ENCODE assay signal across 14 mouse cellular contexts in genomic region chr1:193138669-193139068, GRCm38 (mm10). TPM values are rescaled to one million over a fixed set of nuclear protein-coding genes. Genes with fewer than 3 reads are reported as not detected.
A peak's percentile ranks its signal among the peaks of the same experiment; 100 is the strongest.
DNase-seq lines count a peak whose midpoint lies in the region; ATAC-seq and TF ChIP-seq lines count a peak whose summit lies in the region.
"Had no signal": no experiment of that assay in that cellular context is flagged by ENCODE, and none has a peak within 500 bp of the region (broad histone marks: within the 10 kb centered on the region; RNA-seq: fewer than 3 reads in every experiment).

No protein-coding gene starts in this region.

- ATAC-seq in liver, embryonic 14.5 days (ENCODE audit: insufficient read depth): 0 out of 2 replicates have a peak, but pooled peaks have one; percentile 28
- no peak for ATAC-seq in liver, embryonic 11.5 days (replicated peaks; ENCODE audit: low FRiP score)
- peak; percentile 85 for ATAC-seq in intestine, embryonic 15.5 days
- peak; percentile 20; the same call in 1 of the 2 replicates for ATAC-seq in stomach, embryonic 16.5 days (ENCODE audit: insufficient read depth, low FRiP score)
- ATAC-seq: forebrain, embryonic 14.5 days had no signal

- no peaks in the 10 kb centered on the region for H3K4me1 ChIP-seq in liver, embryonic 14.5 days (replicated peaks; ENCODE audit: control insufficient read depth in 2 of 2, insufficient read depth in 2 of 2, low read length in 1 of 2)
- no peaks in the 10 kb centered on the region for H3K4me1 ChIP-seq in liver, embryonic 11.5 days (replicated peaks; ENCODE audit: control insufficient read depth, insufficient read depth, low read length)
- 0 out of 2 replicates have a peak, but pooled peaks cover 2% of the 10 kb centered on the region for H3K4me1 ChIP-seq in intestine, embryonic 15.5 days (replicated peaks)
- no peaks in the 10 kb centered on the region for H3K4me1 ChIP-seq in stomach, embryonic 16.5 days (ENCODE audit: control insufficient read depth, insufficient read depth, low read length)

- DNase-seq in liver, embryonic 14.5 days (ENCODE audit: low read depth in 3 of 3, low spot score in 3 of 3): no peak
- DNase-seq in liver, embryonic 11.5 days (ENCODE audit: low spot score): no peak
- peak; percentile 8 for DNase-seq in NIH3T3 (ENCODE audit: low read depth)
- DNase-seq in spleen, postnatal 36 days (ENCODE audit: low spot score in 2 of 2): no peak
- DNase-seq in thymus, adult 18-20 months: no peak
- DNase-seq: cerebellum, adult 11 months; cerebellum, postnatal 36 days; gastrocnemius, adult 2 months; right cerebral cortex, postnatal 14 days; thymus, postnatal 14 days had no signal

- no peak overlapping the region for H3K4me2 ChIP-seq in liver, embryonic 14.5 days (ENCODE audit: low read depth)
- no peak overlapping the region for H3K4me2 ChIP-seq in liver, embryonic 11.5 days
- H3K4me2 ChIP-seq in intestine, embryonic 15.5 days (replicated peaks): no peak overlapping the region
- H3K4me2 ChIP-seq in stomach, embryonic 16.5 days (ENCODE audit: low read depth, low read length): no peak overlapping the region
- H3K4me2 ChIP-seq: hindbrain, embryonic 14.5 days had no signal

- H3K9me3 ChIP-seq in liver, embryonic 14.5 days (ENCODE audit: control insufficient read depth, low read length): no peaks in the 10 kb centered on the region
- no peaks in the 10 kb centered on the region for H3K9me3 ChIP-seq in liver, embryonic 11.5 days (ENCODE audit: control insufficient read depth, low read length)
- no peaks in the 10 kb centered on the region for H3K9me3 ChIP-seq in intestine, embryonic 15.5 days
- H3K9me3 ChIP-seq in stomach, embryonic 16.5 days (replicated peaks; ENCODE audit: control insufficient read depth, low read length): no peaks in the 10 kb centered on the region

- WGBS in liver, embryonic 14.5 days (ENCODE audit: insufficient replicate concordance): 21% methylated on average over 3 of the region's 3 CpGs
- 32% methylated on average over 3 of the region's 3 CpGs for WGBS in liver, embryonic 11.5 days
- 33% methylated on average over 3 of the region's 3 CpGs for WGBS in intestine, embryonic 15.5 days
- WGBS in stomach, embryonic 16.5 days: 27% methylated on average over 3 of the region's 3 CpGs

- no peak overlapping the region for H3K9ac ChIP-seq in liver, embryonic 14.5 days (replicated peaks)
- no peak overlapping the region for H3K9ac ChIP-seq in liver, embryonic 11.5 days (ENCODE audit: low read depth, low read length)
- no peak overlapping the region for H3K9ac ChIP-seq in intestine, embryonic 15.5 days
- no peak overlapping the region for H3K9ac ChIP-seq in stomach, embryonic 16.5 days (ENCODE audit: low read length)
- H3K9ac ChIP-seq: hindbrain, embryonic 14.5 days had no signal

- H3K27ac ChIP-seq in liver, embryonic 14.5 days: no peak overlapping the region
- no peak overlapping the region for H3K27ac ChIP-seq in liver, embryonic 11.5 days (ENCODE audit: low read depth, low read length)
- no peak overlapping the region for H3K27ac ChIP-seq in intestine, embryonic 15.5 days
- no peak overlapping the region for H3K27ac ChIP-seq in stomach, embryonic 16.5 days (ENCODE audit: low read length)
- H3K27ac ChIP-seq: gastrocnemius, adult 2 months; hindbrain, embryonic 14.5 days had no signal

- no peaks in the 10 kb centered on the region for H3K36me3 ChIP-seq in liver, embryonic 14.5 days (replicated peaks; ENCODE audit: control insufficient read depth, insufficient read depth, low read depth)
- H3K36me3 ChIP-seq in liver, embryonic 11.5 days (ENCODE audit: control insufficient read depth, insufficient read depth, low read length): no peaks in the 10 kb centered on the region
- no peaks in the 10 kb centered on the region for H3K36me3 ChIP-seq in intestine, embryonic 15.5 days
- H3K36me3 ChIP-seq in stomach, embryonic 16.5 days (ENCODE audit: control insufficient read depth, insufficient read depth, low read length): no peaks in the 10 kb centered on the region

- H3K4me3 ChIP-seq in liver, embryonic 14.5 days (ENCODE audit: insufficient read depth in 1 of 2, low read depth in 2 of 2, low read length in 2 of 2): no peak overlapping the region
- no peak overlapping the region for H3K4me3 ChIP-seq in liver, embryonic 11.5 days (ENCODE audit: low read depth, low read length)
- no peak overlapping the region for H3K4me3 ChIP-seq in intestine, embryonic 15.5 days (replicated peaks)
- no peak overlapping the region for H3K4me3 ChIP-seq in stomach, embryonic 16.5 days (replicated peaks; ENCODE audit: low read length)
- H3K4me3 ChIP-seq: gastrocnemius, adult 2 months had no signal

- TF ChIP-seq CTCF in liver, embryonic 14.5 days (IDR thresholded peaks at IDR 0.05; ENCODE audit: low read depth): no peak

- no peak for TF ChIP-seq EP300 in liver, embryonic 14.5 days (IDR thresholded peaks at IDR 0.05; ENCODE audit: low read depth)

- no peaks in the 10 kb centered on the region for H3K27me3 ChIP-seq in liver, embryonic 14.5 days (ENCODE audit: control insufficient read depth, insufficient read depth, low read length)
- no peaks in the 10 kb centered on the region for H3K27me3 ChIP-seq in liver, embryonic 11.5 days (replicated peaks; ENCODE audit: control insufficient read depth, insufficient read depth, low read length)
- no peaks in the 10 kb centered on the region for H3K27me3 ChIP-seq in intestine, embryonic 15.5 days (replicated peaks)
- no peaks in the 10 kb centered on the region for H3K27me3 ChIP-seq in stomach, embryonic 16.5 days (ENCODE audit: control insufficient read depth, insufficient read depth, low read length)

RNA-seq across cellular contexts. Expression of gene Diexf, which starts 8.6 kb away (rescaled TPM):
- polyA plus RNA-seq in liver, embryonic 14.5 days (2012; rRNA removed): 8.5 and 9.5 TPM in 2 replicates
- polyA plus RNA-seq in liver, embryonic 14.5 days (2014; fragmentation: Nextera tagmentation; extraction: Ambion mirVana): 2.4 and 2.7 TPM in 2 replicates
- polyA plus RNA-seq in liver, embryonic 11.5 days (2014; fragmentation: Nextera tagmentation; extraction: Ambion mirVana): 9.3 and 10.7 TPM in 2 replicates
- 7.5 and 9.7 TPM in 2 replicates for polyA plus RNA-seq in intestine, embryonic 15.5 days (2015; fragmentation: Nextera tagmentation; extraction: Ambion mirVana)
- 6.6 and 6.8 TPM in 2 replicates for polyA plus RNA-seq in stomach, embryonic 16.5 days (2015; fragmentation: Nextera tagmentation; extraction: Ambion mirVana)

RNA-seq across cellular contexts. Expression of gene Irf6, which starts 14.2 kb away (rescaled TPM):
- polyA plus RNA-seq in liver, embryonic 14.5 days (2012; rRNA removed): 1.7 and 1.9 TPM in 2 replicates
- 1.5 and 3.0 TPM in 2 replicates for polyA plus RNA-seq in liver, embryonic 14.5 days (2014; fragmentation: Nextera tagmentation; extraction: Ambion mirVana)
- 4.1 and 5.2 TPM in 2 replicates for polyA plus RNA-seq in liver, embryonic 11.5 days (2014; fragmentation: Nextera tagmentation; extraction: Ambion mirVana)
- 77.3 and 81.9 TPM in 2 replicates for polyA plus RNA-seq in intestine, embryonic 15.5 days (2015; fragmentation: Nextera tagmentation; extraction: Ambion mirVana)
- polyA plus RNA-seq in stomach, embryonic 16.5 days (2015; fragmentation: Nextera tagmentation; extraction: Ambion mirVana): 74.0 and 91.4 TPM in 2 replicates

RNA-seq across cellular contexts. Expression of gene A130010J15Rik, which starts 29.2 kb away (rescaled TPM):
- polyA plus RNA-seq in liver, embryonic 14.5 days (2012; rRNA removed): 2.0 and 2.3 TPM in 2 replicates
- 3.8 and 4.5 TPM in 2 replicates for polyA plus RNA-seq in liver, embryonic 14.5 days (2014; fragmentation: Nextera tagmentation; extraction: Ambion mirVana)
- polyA plus RNA-seq in liver, embryonic 11.5 days (2014; fragmentation: Nextera tagmentation; extraction: Ambion mirVana): 11.1 and 12.8 TPM in 2 replicates
- 14.1 and 14.3 TPM in 2 replicates for polyA plus RNA-seq in intestine, embryonic 15.5 days (2015; fragmentation: Nextera tagmentation; extraction: Ambion mirVana)
- polyA plus RNA-seq in stomach, embryonic 16.5 days (2015; fragmentation: Nextera tagmentation; extraction: Ambion mirVana): 15.8 and 17.7 TPM in 2 replicates

Comparison
In these comparisons a context has a peak if more than half of its experiments do, and no peak if none do; other contexts are left out.
1. RNA of gene Irf6, which starts 14.2 kb away (polyA plus RNA-seq): 77.3 to 81.9 TPM in intestine, embryonic 15.5 days and 74.0 to 91.4 TPM in stomach, embryonic 16.5 days; 4.1 to 5.2 TPM in liver, embryonic 11.5 days and 1.5 to 3.0 TPM in liver, embryonic 14.5 days; every median in the first group is over 10 times any median in the second.